Mouse (Mus musculus) brain, embryonic 14.5 days (tissue): ENCODE measurements around the gene Pcnx.

Experiments
- CTCF ChIP-seq: fragments of 200-500 bp; IDR thresholded peaks from 2 replicates; pipeline ENCODE4 v1.5.1; 2012; ENCODE audit warnings: inconsistent platforms, mild to moderate bottlenecking, moderate library complexity, borderline replicate concordance; ENCODE audit not compliant: insufficient read depth, insufficient read length; ENCODE audit errors: extremely low read depth
- POLR2A ChIP-seq: fragments of 200-500 bp; IDR thresholded peaks from 2 replicates; pipeline ENCODE4 v1.6.1; 2012; ENCODE audit warnings: mild to moderate bottlenecking, inconsistent platforms, borderline replicate concordance; ENCODE audit not compliant: poor library complexity, insufficient read depth, insufficient read length, severe bottlenecking; ENCODE audit errors: extremely low read depth

GRCm38 (mm10) chr12:81922838-81923237, 63.0 kb downstream of the Pcnx start:
- TF ChIP-seq CTCF, result no peak
- TF ChIP-seq POLR2A, result no peak
